Mouse (Mus musculus) ovary, postnatal 36 days (tissue): ENCODE results near the gene Dnajc11.

ENCODE experiments used
- DNase-seq: peaks from one replicate; pipeline ENCODE4 v3.0.0; 2022; ENCODE audit warnings: low spot score, mixed read lengths

Gene Dnajc11

DNA sequence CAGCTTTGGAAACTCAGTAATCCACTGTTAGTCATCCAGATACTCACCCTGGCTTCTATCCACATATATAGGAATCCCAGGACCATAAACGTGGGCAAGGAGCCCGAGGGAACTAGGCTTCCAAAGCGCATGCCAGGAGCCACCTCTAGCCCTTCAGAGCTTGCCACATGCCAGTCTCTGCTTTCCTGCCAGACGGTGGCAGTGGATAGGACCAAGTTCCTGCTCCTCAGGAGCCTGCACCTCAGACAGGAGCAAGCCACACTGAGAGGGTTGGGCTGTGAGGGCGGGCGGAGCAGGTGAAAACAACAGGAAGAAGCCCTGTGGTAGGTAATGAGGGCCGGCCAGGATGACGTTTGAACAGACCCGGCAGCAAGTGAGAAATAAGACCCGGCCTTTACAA is 52.4 kb downstream of the Dnajc11 start:
- no peak for DNase-seq

DNA sequence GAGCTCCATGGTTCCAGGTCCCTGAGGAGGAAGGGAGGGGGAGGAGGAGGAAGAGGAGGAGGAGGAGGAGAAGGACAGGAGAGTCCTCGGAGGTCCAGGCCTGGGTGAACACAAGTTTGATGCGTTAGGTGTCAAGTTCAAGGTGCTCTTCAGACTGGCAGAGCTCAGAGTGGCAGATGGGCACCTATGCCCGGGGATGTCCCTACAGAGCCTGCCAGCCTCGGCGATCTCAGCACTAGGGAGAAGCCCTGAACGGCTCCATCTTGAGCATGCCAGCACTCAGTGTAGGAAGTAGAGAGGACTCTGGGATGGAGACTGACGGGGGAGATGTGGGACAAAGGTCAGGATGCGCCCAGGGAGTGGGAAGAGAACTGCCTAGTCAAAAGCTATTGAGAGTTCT is 53.2 kb downstream of the Dnajc11 start:
- no peak for DNase-seq

DNA sequence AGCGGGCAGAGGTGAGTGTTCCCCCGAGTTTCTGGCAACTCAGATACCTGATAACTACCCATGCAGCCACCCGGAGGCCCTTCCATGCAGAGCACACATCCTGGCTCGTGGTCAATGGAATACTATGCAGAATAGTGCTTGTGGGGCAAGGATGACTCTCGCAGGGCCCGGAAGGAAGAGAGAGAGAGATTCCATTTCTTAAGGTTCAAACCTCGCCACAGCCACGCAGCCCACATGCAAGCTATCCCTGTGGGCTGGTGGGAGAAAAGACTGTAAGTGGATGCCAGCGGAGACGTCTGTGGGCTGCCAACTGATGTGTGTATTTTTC is 54.5 kb downstream of the Dnajc11 start:
- no peak for DNase-seq

DNA sequence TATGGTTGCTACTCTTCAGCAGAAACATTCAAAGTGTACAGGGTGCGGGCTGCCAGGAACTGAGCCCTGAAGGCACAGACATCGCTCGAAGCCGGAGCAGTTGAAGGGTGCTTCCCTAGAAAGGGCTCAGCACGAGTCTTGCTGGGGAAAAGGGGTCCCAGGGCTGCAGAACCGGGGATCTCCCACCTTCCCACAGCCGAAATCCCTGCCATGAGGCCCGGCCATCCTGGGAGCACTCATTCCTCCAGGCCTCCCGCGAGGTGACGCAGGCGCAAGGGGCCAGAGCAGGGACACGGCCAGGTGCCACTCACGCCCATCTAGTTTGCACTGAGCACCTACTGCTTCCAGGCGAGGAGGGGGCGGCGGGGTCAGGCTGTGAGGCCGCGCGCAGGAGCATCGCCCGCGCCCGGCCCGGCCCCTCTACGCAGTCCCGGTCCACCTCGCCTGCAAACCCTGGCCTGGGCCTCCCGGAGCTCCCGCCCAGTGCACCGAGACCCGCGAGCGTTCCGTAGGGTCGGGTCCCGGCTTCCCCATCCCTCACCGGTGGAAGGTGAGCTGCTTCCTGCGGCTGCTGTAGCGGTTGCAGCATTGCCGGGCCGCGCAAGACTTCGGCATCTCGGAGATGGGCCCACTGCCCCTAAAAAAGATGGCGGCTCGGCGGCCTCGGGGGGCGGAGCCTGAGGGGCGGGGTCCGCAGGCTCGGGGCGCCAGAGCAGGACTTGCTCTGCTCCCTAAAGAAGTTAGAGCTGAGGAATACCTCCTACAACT is 55.0 kb downstream of the Dnajc11 start, which contains the start of gene Thap3:
TSS of gene Thap3 (minus strand) at position 656 of the 768 bp plus-strand sequence.
- peak; percentile 85 for DNase-seq

DNA sequence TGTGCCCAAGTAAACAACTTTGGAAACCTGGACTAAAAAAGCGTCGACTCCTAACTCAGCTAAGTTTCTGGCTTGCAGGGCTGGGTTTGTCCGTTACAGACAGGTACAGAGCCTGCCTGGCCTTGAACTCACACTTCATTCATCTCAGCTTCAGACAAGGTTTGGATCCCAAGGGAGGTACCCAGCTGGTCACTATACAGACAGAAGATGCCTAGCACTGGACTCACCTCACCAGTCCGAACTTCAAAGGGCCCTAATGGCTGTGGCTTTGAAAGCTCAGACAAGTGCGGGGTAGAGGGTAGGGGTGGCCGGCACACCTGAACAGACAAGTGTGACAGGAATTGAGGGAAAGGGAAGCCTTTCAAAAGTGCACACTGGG is 55.6 kb downstream of the Dnajc11 start:
- no peak for DNase-seq

DNA sequence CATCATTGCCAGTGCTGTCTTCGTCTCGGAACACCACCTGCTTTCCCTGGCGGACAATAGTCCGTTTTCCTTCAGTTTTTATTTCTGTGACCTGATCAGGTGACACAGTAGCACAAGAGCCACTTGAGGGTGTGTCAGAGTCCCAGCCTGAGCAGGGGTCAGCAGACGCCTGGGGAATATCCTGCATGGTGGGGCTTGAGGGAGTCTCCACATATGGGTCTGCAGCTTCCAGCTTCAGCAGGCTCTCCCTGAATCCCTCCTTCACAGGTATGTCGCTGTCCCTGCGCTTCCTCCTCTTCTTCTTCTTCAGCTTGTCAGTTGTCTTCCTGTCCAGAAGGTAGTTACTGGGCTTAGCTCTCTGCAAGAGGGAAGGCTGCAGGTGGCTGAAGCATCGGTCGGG is 58.6 kb downstream of the Dnajc11 start:
- no peak for DNase-seq

DNA sequence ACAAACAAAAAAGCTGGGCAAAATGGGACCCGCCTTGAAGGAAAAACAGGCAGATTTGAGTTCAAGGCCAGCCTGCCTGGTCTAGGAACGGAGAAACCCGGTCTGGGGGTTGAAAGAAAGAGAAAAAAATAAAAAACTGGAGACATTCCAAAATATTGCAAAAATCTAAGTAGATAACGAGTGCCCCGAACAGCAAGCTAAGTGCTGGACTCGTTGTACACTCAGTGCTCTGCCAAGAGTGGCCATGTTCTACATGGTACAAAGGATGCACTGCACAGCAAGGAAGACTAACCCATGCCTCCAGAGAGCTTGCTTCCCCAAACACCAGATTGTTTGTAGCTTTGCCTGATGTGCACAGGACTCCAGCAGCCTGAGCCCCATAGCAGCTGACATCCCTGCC is 59.5 kb downstream of the Dnajc11 start:
- no peak for DNase-seq

DNA sequence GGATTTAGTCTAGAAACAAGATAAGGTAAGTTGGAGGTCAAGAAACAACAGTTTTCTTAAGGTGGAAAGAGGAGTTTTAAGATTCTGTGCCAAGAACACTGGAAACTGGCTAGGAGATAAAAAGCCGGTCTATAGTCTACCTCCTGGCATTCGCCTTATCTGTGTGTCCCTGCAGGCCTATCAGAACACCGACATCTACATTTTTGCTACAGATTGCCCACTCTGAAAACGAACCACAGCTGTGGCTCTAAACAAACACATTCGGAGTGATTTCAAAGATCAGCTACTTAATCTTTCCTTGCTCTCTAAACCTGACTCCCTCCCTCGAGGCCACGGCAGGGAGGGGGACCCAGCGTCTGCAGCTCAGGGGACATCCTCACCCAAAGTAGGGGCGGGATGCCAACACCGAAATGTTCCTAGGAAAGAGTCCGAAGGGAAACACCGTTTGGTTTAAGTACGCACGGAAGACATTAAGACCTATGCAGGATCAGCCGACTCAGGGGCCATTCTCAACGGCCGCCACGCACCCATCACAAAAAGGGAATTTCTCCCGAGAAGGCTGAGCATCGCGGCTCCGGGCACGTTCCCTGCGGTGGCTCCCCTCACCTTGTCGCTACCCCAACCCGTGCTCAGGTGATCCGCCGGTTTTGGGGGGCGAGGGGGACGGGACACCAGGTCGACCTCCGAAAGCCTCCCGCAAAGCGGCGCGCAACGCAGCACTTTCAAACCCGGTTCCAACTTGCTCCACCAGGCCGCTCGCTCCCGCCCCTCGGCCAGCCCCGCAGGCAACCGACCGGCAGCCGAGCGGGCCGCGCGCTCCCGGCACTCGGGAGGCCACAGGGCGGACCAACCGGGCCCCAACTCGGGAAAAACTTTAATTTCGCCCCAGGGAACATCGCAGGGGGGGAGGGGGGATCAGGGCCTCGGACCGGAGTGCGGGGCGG is 61.0 kb downstream of the Dnajc11 start:
- DNase-seq: peak; percentile 62

DNA sequence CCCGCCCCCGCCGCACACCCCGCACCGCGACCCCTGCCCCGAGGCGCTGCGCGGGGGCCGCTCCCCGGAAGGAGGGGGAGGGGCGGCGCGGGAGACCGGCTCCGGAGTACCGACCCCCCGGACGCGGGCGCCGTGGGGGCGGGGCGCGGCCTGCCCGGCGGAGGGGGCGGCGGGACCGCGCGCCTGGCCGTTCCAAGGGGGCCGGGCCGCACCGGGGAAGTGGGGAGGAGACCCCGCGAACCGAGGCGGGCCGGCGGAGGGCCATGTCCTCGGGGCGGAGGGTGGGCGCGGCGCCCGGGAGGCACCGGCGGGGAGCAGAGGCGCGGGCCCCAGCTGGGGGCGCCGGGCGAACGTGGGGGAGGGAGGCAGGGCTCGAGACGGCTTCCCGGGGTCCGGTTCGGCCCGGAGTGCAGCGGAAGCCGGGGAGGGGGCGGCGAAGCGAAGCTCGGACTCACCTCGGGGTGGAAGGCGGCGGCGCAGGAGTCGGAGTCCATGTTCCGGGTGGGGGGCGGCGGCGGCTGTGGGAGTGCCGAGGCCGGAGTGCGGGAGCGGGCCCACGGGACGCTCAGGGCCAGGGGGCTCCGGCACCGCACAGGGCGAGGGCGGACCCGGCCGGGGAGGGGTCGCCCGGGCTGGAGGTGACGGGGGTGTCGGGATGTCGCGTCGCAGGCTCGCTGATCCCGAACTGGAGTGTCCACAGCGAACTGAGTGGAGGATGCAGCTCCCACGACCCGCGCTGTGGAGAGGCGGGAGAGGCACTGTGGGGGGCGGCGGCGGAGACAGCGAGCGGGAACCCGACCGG is 62.1 kb downstream of the Dnajc11 start:
- DNase-seq: peak; percentile 56

DNA sequence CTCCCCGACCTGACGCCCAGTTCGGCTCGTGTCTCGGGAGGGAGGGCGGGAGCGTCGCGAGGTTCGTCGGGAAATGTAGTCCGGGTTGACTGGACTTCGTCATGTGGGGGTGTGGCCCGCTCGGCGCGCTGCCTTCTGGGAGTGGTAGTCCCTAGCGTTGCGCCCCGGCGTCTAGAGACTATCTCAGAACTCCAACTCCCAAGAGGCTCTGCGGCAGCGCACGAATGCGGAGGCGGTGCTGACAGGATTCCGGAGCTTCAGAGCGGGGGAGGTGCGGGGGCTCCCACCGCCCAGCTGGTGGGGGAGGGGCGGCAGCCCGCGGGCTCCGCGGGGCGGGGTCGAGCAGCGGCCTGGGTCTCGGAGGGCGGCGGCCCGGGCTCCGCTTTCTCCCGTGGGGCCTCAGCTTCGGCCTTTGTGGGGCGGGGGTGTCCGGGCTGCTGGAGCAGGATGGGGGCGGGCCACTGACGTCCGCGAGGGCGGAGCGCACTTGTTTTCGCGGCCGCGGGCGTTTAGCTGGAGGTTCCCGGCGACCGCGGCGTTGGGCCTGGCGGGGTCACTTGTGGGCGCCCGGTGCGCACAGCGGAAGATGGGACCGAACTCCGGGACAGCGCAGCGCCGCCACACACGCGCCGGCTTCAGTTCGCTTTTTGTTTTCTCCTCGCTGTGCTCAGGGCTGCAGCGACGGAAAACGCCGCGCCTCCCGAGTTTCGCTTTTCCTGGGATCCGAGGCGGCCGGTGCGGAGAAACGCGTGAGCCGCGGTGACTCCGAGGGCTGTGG is 62.9 kb downstream of the Dnajc11 start, which contains the start of gene Phf13:
TSS of gene Phf13 (minus strand) at position 86 of the 778 bp plus-strand sequence.
- DNase-seq: peak; percentile 98

DNA sequence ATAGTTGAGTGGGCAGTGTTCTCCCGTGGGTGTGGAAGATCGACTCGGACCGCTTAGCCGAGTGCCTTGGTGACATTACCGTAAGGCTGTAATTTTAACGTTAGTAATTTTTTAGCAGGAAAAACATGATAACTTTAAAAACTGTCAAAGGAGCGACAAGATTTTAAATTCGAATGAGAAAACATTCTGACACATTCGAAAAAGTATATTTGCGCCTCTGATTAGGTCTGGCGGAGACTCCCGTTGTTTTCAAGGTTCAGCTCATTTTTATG is 63.4 kb downstream of the Dnajc11 start:
- no peak for DNase-seq

DNA sequence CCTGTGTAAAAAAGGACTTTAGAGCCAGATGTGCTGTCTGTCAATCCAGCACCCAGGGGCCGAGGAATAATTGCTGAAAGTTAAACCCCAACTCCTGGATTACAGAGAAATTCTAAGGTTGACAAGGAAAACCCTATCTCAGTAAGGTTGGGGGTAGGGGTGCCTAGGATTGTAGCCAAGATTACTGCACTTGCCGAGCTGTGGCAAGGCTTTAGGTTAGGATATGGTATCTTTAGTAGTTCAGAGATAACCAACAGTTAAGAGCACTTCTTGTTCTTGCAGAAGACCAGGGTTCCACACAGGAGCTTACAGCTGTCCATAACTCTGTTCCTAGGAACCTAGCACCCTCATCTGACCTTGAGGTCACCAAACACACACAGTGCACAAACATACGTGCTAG is 64.2 kb downstream of the Dnajc11 start:
- no peak for DNase-seq

DNA sequence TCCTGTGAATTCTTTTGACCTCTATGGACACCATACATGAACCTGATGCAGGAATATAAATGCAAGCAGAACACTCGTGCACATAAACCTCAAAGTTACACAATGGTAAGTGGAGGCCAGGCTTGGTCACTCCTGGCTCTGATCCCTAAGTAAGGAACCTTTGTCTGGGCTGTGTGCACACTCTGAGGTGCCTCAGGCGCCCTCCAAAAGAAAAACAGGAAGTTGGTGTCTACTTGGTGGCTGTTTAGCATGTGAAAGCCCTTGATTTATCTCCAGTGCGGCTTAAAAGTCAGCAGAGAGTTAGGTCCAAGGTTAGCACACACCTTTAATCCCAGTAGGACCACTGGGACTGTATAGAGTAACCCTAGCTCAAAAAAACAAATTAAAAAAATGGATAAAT is 66.0 kb downstream of the Dnajc11 start:
- no peak for DNase-seq

DNA sequence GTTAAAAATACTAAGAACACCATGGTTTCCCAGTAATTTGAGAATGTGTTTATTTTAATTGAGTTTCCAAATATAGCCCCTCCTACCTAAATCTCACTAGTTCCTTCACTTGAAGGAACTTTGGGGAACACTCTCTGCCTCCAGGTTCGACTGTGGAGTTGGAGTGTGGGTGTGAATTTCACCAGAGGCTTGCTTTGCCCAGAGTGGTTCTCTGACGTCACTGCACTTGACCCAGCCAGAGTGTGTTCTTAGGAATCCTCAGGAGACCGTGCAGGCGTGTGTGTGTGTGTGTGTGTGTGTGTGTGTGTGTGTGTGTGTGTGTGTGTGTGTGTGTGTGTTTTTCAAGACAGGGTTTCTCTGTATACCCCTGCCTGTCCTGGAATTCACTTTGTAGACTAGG is 67.4 kb downstream of the Dnajc11 start:
- no peak for DNase-seq

DNA sequence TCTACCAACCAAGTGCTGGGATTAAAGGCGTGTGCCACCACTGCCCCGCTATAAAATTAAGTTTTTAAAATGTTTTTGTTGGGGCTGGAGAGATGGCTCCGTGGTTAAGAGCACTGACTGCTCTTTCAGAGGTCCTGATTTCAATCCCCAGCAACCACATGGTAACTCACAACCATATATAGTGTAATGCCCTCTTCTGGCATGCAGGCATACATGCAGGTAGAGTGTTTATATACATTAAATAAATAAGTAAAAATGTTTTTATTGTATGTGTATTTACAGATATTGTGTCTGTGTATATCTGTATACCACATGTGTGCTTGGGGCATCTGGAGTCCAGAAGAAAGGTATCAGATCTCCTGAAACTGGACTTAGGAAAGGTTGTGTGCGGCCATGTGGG is 67.8 kb downstream of the Dnajc11 start:
- no peak for DNase-seq

DNA sequence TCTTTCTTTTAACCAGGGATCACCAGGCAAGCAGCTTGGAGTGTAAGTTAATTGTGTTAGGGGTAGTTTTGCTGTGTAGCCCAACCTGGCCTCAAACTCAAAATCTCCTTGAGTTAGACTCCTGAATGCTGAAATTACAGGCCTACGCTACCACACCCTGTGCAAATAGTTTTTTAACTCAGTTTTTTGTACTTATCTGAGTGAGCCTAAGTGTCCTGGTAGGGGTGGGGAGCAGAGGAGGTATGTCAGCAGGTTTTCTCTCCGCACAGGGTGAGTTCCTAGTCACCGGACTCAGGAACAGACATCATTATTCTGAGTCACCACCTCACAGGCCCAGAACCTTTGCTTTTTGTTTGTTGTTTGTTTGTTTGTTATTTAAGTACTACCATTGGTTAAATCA is 68.6 kb downstream of the Dnajc11 start:
- no peak for DNase-seq

DNA sequence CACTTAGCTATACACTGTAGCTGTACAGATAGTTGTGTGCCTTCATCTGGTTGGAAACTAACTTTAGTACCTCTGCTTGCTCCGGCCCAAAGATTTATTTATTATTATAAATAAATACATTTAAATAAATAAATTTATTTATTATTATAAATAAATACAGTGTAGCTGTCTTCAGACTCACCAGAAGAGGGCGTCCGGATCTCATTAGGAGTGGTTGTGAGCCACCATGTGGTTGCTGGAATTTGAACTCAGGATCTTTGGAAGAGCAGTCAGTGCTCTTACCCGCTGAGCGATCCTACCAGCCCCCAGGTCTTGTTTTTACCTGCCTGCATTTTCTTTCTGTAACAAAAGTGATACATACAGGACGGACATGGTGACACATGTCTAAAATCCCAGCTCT is 72.6 kb downstream of the Dnajc11 start:
- no peak for DNase-seq

DNA sequence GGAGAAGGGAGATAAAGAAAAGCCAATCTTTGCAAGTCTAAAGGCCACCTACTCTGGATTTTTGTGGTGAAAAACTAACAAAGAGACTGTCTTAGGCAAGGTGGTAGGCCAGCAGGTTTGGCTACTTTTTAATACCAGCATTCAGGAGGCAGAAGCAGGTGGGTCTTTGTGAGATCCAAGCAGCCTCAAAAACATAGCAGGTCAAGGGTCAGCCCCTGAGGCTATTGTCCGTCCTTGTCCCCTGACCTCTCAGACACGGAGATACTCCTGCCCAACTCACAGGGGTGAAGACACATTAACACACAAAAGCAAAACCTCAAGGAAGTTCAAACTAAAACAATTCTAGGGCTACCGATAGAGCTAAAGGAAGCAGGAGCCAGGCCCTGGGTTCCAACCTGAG is 73.3 kb downstream of the Dnajc11 start:
- no peak for DNase-seq

DNA sequence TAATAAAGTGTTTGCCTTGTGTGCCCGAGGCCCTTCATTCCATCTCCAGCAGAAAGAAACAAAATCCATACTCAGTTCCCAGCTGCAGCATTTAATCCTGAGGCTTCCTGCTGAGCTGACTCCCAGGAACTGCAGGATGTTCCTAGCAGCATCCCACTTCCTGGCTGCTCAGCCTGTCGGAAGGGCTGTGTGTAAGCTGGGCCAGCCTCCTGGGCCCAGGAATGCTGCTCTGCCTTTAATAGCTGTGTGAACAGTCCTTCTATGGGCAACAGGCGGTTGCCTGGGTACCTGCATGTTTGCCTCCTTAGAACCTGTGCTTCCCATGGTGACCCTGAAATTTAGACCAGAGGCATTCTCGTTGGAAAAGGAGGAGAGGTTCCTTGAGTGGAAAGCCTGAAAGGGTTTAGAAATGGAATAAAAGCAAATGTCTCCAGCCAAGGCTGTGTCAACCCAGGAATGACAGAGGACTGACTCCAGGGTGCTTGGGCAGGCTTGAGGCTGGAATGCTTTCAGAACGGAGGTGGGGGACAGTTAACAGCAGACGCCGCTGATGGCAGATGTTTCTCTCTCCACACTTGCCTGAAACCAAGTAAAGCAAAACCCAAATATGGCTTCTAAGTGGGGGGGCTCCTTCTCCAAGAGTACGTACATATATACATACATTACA is 74.1 kb downstream of the Dnajc11 start:
- no peak for DNase-seq

DNA sequence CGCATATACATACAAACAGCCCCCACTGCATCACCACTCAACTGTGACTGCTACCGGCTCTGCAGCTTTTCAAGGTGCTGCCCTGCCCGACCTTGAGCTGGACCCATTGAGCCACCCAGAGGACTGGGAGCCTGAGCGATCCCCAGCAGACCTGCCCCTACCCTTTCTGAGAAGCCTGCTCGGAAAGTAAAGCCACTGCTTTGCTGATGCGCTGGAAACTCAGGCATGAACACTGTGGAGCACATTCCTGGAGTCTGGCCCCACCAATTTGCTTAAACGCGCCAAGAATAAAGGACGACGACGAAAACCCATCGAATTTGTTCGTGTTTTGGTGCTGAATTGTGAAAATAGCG is 74.6 kb downstream of the Dnajc11 start:
- no peak for DNase-seq

DNA sequence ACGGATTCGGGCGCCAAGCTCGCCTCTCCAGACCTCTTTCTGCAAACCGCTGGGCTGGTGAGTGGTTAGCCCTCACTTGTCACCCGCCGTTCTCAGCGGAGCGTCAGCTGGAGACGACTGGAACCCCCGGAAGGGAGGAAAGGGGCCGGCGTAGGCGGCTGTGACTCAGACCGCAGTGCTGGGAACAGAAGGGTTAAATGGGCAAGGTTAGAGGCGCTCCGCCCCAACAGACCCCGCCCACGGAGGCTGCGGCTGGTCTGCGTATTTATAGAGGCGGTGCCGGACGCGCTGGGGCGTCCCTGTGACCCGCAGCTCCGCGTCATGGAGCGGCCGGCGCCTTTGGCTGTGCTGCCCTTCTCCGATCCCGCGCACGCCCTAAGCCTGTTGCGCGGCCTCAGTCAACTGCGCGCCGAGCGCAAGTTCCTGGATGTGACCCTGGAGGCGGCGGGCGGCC is 75.2 kb downstream of the Dnajc11 start, which contains the start of gene Klhl21:
TSS of gene Klhl21 (plus strand) at position 182 of the 454 bp plus-strand sequence.
- peak; percentile 94 for DNase-seq
